Mouse (Mus musculus): Measurements from ENCODE around the gene Lrrc43. TPM values are rescaled to one million over a fixed set of nuclear protein-coding genes. Genes with fewer than 3 reads are reported as not detected.
"Not testable (repeated sequence)": the region's sequence is repeated elsewhere in the genome, so short reads cannot be mapped to it uniquely, and the experiment has no call there.

Lrrc43 gene
- polyA plus RNA-seq, 1 experiment, result not detected

- no peak overlapping the region for H3K4me3 ChIP-seq (ENCODE audit: insufficient read depth, low read depth, low read length)
- no peak overlapping the region for H3K27ac ChIP-seq (replicated peaks; ENCODE audit: low read depth, low read length)
- H3K4me1 ChIP-seq (ENCODE audit: control insufficient read depth, insufficient read depth, insufficient read length, low read length), result 0 out of 2 replicates have a peak, but pooled peaks cover 3% of the 10 kb centered on the region
These were observed 12.9 kb downstream of the Lrrc43 start for GRCm38 (mm10) chr5:123501973-123502372.

- no peaks in the 10 kb centered on the region for H3K4me1 ChIP-seq (ENCODE audit: control insufficient read depth, insufficient read depth, insufficient read length, low read length)
- peak overlapping the region; percentile 68 for H3K4me3 ChIP-seq (ENCODE audit: insufficient read depth, low read depth, low read length)
- H3K27ac ChIP-seq (replicated peaks; ENCODE audit: low read depth, low read length), result no peak overlapping the region
These were observed 19.0 kb downstream of the Lrrc43 start for GRCm38 (mm10) chr5:123507936-123508723.

- Histone ChIP-seq H3K27ac (replicated peaks; ENCODE audit: low read depth, low read length) (no peak overlapping the region), H3K4me1 (ENCODE audit: control insufficient read depth, insufficient read depth, insufficient read length, low read length) (no peaks in the 10 kb centered on the region), H3K4me3 (ENCODE audit: insufficient read depth, low read depth, low read length) (peak overlapping the region; percentile 68)
These were observed 19.8 kb downstream of the Lrrc43 start for GRCm38 (mm10) chr5:123508921-123509320.

- no peak within 1 kb of the TSS for H3K4me3 ChIP-seq (ENCODE audit: insufficient read depth, low read depth, low read length)
- H3K27ac ChIP-seq (replicated peaks; ENCODE audit: low read depth, low read length), result no peak within 1 kb of the TSS
- H3K4me1 ChIP-seq (ENCODE audit: control insufficient read depth, insufficient read depth, insufficient read length, low read length), result no peaks in the 10 kb centered on the region
These were observed 21.1 kb downstream of the Lrrc43 start, which contains the start of gene B3gnt4 for GRCm38 (mm10) chr5:123510160-123510559. B3gnt4 (plus strand) TSS chr5:123510460.

GRCm38 (mm10) chr5:123511426-123511825 lies 22.3 kb downstream of the Lrrc43 start:
- H3K4me3 ChIP-seq (ENCODE audit: insufficient read depth, low read depth, low read length); H3K4me1 ChIP-seq (ENCODE audit: control insufficient read depth, insufficient read depth, insufficient read length, low read length); H3K27ac ChIP-seq (replicated peaks; ENCODE audit: low read depth, low read length): not testable (repeated sequence)

GRCm38 (mm10) chr5:123512102-123512501 lies 23.0 kb downstream of the Lrrc43 start:
- Histone ChIP-seq H3K27ac (replicated peaks; ENCODE audit: low read depth, low read length) (no peak overlapping the region), H3K4me1 (ENCODE audit: control insufficient read depth, insufficient read depth, insufficient read length, low read length) (no peaks in the 10 kb centered on the region)

GRCm38 (mm10) chr5:123514871-123515270 lies 25.8 kb downstream of the Lrrc43 start:
- Histone ChIP-seq H3K27ac (replicated peaks; ENCODE audit: low read depth, low read length) (no peak overlapping the region), H3K4me1 (ENCODE audit: control insufficient read depth, insufficient read depth, insufficient read length, low read length) (no peaks in the 10 kb centered on the region), H3K4me3 (ENCODE audit: insufficient read depth, low read depth, low read length) (no peak overlapping the region)

More at GRCm38 (mm10) chr5:123512102-123512501, 23.0 kb downstream of the Lrrc43 start:
- no peak overlapping the region for H3K4me3 ChIP-seq (ENCODE audit: insufficient read depth, low read depth, low read length)

- H3K4me1 ChIP-seq (ENCODE audit: control insufficient read depth, insufficient read depth, insufficient read length, low read length), result no peaks in the 10 kb centered on the region
- no peak overlapping the region for H3K4me3 ChIP-seq (ENCODE audit: insufficient read depth, low read depth, low read length)
- no peak overlapping the region for H3K27ac ChIP-seq (replicated peaks; ENCODE audit: low read depth, low read length)
These were observed 31.6 kb downstream of the Lrrc43 start for GRCm38 (mm10) chr5:123520666-123521065.

GRCm38 (mm10) chr5:123521621-123522020 lies 32.5 kb downstream of the Lrrc43 start:
- H3K4me1 ChIP-seq (ENCODE audit: control insufficient read depth, insufficient read depth, insufficient read length, low read length), result no peaks in the 10 kb centered on the region
- no peak overlapping the region for H3K27ac ChIP-seq (replicated peaks; ENCODE audit: low read depth, low read length)
- H3K4me3 ChIP-seq (ENCODE audit: insufficient read depth, low read depth, low read length), result no peak overlapping the region

- H3K4me1 ChIP-seq (ENCODE audit: control insufficient read depth, insufficient read depth, insufficient read length, low read length), result no peaks in the 10 kb centered on the region
- H3K27ac ChIP-seq (replicated peaks; ENCODE audit: low read depth, low read length), result no peak overlapping the region
These were observed 33.1 kb downstream of the Lrrc43 start for GRCm38 (mm10) chr5:123522166-123522565.

GRCm38 (mm10) chr5:123523692-123524392 lies 34.7 kb downstream of the Lrrc43 start, which contains the start of gene Diablo:
Diablo (minus strand) TSS chr5:123524176.
- peak within 1 kb of the TSS; percentile 84 for H3K4me3 ChIP-seq (ENCODE audit: insufficient read depth, low read depth, low read length)
- H3K27ac ChIP-seq (replicated peaks; ENCODE audit: low read depth, low read length), result peak within 1 kb of the TSS; percentile 71
- no peaks in the 10 kb centered on the region for H3K4me1 ChIP-seq (ENCODE audit: control insufficient read depth, insufficient read depth, insufficient read length, low read length)

More at GRCm38 (mm10) chr5:123522166-123522565, 33.1 kb downstream of the Lrrc43 start:
- H3K4me3 ChIP-seq (ENCODE audit: insufficient read depth, low read depth, low read length), result no peak overlapping the region

GRCm38 (mm10) chr5:123524393-123524750 lies 35.3 kb downstream of the Lrrc43 start:
- peak overlapping the region; percentile 80 for H3K4me3 ChIP-seq (ENCODE audit: insufficient read depth, low read depth, low read length)
- H3K4me1 ChIP-seq (ENCODE audit: control insufficient read depth, insufficient read depth, insufficient read length, low read length), result no peaks in the 10 kb centered on the region
- H3K27ac ChIP-seq (replicated peaks; ENCODE audit: low read depth, low read length), result no peak overlapping the region

- H3K4me1 ChIP-seq (ENCODE audit: control insufficient read depth, insufficient read depth, insufficient read length, low read length), result no peaks in the 10 kb centered on the region
- no peak within 1 kb of the TSS for H3K27ac ChIP-seq (replicated peaks; ENCODE audit: low read depth, low read length)
- H3K4me3 ChIP-seq (ENCODE audit: insufficient read depth, low read depth, low read length), result peak within 1 kb of the TSS; percentile 80
These were observed 36.2 kb downstream of the Lrrc43 start, which contains the start of gene Gm49027 for GRCm38 (mm10) chr5:123525281-123525680. Gm49027 (minus strand) TSS chr5:123525488.

GRCm38 (mm10) chr5:123525916-123526495 lies 36.9 kb downstream of the Lrrc43 start:
- Histone ChIP-seq H3K27ac (replicated peaks; ENCODE audit: low read depth, low read length) (no peak overlapping the region), H3K4me3 (ENCODE audit: insufficient read depth, low read depth, low read length) (no peak overlapping the region), H3K4me1 (ENCODE audit: control insufficient read depth, insufficient read depth, insufficient read length, low read length) (no peaks in the 10 kb centered on the region)

- Histone ChIP-seq H3K27ac (replicated peaks; ENCODE audit: low read depth, low read length) (no peak overlapping the region), H3K4me3 (ENCODE audit: insufficient read depth, low read depth, low read length) (no peak overlapping the region), H3K4me1 (ENCODE audit: control insufficient read depth, insufficient read depth, insufficient read length, low read length) (no peaks in the 10 kb centered on the region)
These were observed 39.5 kb downstream of the Lrrc43 start for GRCm38 (mm10) chr5:123528641-123529040.

All from brown adipose tissue, adult 24 weeks (tissue).